Mouse (Mus musculus) myocyte (in vitro differentiated cells): ENCODE data around the gene Trpv4. TPM values are rescaled to one million over a fixed set of nuclear protein-coding genes. Genes with fewer than 3 reads are reported as not detected.

Experiments used
- H3K27me3 ChIP-seq: one replicate; pipeline ENCODE4 v1.6.1; 2011; ENCODE audit not compliant: control insufficient read depth, insufficient read depth, insufficient read length
- H3K36me3 ChIP-seq: one replicate; pipeline ENCODE4 v1.6.1; 2011; ENCODE audit not compliant: control insufficient read depth, insufficient read depth
- H3K4me2 ChIP-seq: one replicate; pipeline ENCODE4 v1.6.1; 2011; ENCODE audit warnings: low read depth, control low read depth
- H3K4me3 ChIP-seq: one replicate; pipeline ENCODE4 v1.5.1; 2011; ENCODE audit warnings: mild to moderate bottlenecking, control low read depth, moderate library complexity
- H3K79me2 ChIP-seq: one replicate; pipeline ENCODE4 v1.6.1; 2011; ENCODE audit not compliant: control insufficient read depth, insufficient read depth
- H3ac ChIP-seq: one replicate; pipeline ENCODE4 v1.6.1; 2011; ENCODE audit not compliant: control insufficient read depth, insufficient read length
- CEBPB ChIP-seq: IDR thresholded peaks from 2 replicates; pipeline ENCODE4 v1.6.1; 2011; ENCODE audit warnings: mild to moderate bottlenecking, moderate library complexity; ENCODE audit not compliant: poor library complexity, insufficient read depth, severe bottlenecking
- E2F4 ChIP-seq: IDR thresholded peaks from one replicate; pipeline ENCODE4 v1.6.1; 2011; ENCODE audit warnings: mild to moderate bottlenecking, control low read depth, moderate library complexity; ENCODE audit not compliant: insufficient read depth
- MAX ChIP-seq: IDR thresholded peaks from one replicate; pipeline ENCODE4 v1.6.1; 2011; ENCODE audit warnings: low read depth, mild to moderate bottlenecking, control low read depth
- MYOD1 ChIP-seq, 3 experiments: IDR thresholded peaks; one replicate each; pipeline ENCODE4 v1.6.1; 2011; ENCODE audit warnings: control low read depth in 2 of 3, low read depth in 2 of 3, mild to moderate bottlenecking in 2 of 3, moderate library complexity in 1 of 3; ENCODE audit not compliant: insufficient read length in 2 of 3, control insufficient read depth in 1 of 3
- MYOG ChIP-seq, 3 experiments: IDR thresholded peaks; one replicate each; pipeline ENCODE4 v1.6.1; 2011; ENCODE audit warnings: control low read depth in 2 of 3, low read depth in 2 of 3, mild to moderate bottlenecking in 2 of 3; ENCODE audit not compliant: insufficient read length in 2 of 3, control insufficient read depth in 1 of 3, insufficient read depth in 1 of 3
- POLR2A ChIP-seq: IDR thresholded peaks from one replicate; pipeline ENCODE4 v1.6.1; 2011; ENCODE audit warnings: low read depth, mild to moderate bottlenecking, control low read depth, moderate library complexity; ENCODE audit not compliant: insufficient read length
- POLR2AphosphoS2 ChIP-seq: IDR thresholded peaks from one replicate; pipeline ENCODE4 v1.6.1; 2011; ENCODE audit warnings: low read depth, control low read depth; ENCODE audit not compliant: insufficient read length
- REST ChIP-seq: IDR thresholded peaks from one replicate; pipeline ENCODE4 v1.6.1; 2011; ENCODE audit warnings: mild to moderate bottlenecking, control low read depth, moderate library complexity; ENCODE audit not compliant: insufficient read depth, insufficient read length
- SRF ChIP-seq: IDR thresholded peaks from one replicate; pipeline ENCODE4 v1.6.1; 2011; ENCODE audit warnings: low read depth; ENCODE audit not compliant: control insufficient read depth, insufficient read length
- TCF12 ChIP-seq: IDR thresholded peaks from one replicate; pipeline ENCODE4 v1.6.1; 2011; ENCODE audit warnings: mild to moderate bottlenecking, control low read depth; ENCODE audit not compliant: poor library complexity, insufficient read depth, severe bottlenecking
- TCF3 ChIP-seq: IDR thresholded peaks from one replicate; pipeline ENCODE4 v1.6.1; 2011; ENCODE audit warnings: low read depth, control low read depth; ENCODE audit not compliant: insufficient read length
- USF1 ChIP-seq: IDR thresholded peaks from one replicate; pipeline ENCODE4 v1.6.1; 2011; ENCODE audit warnings: low read depth, mild to moderate bottlenecking, control low read depth, moderate library complexity
- polyA plus RNA-seq: library from polyadenylated mRNA; unstranded; fragments of >200 nt; fragmentation: generic; extraction: Trizol; gene quantifications from one replicate; pipeline ENCODE4 v1.2.1, GENCODE M21; 2012; ENCODE audit warnings: missing spikeins

Gene Trpv4
- polyA plus RNA-seq, 1 experiment = 0.12 TPM

DNA sequence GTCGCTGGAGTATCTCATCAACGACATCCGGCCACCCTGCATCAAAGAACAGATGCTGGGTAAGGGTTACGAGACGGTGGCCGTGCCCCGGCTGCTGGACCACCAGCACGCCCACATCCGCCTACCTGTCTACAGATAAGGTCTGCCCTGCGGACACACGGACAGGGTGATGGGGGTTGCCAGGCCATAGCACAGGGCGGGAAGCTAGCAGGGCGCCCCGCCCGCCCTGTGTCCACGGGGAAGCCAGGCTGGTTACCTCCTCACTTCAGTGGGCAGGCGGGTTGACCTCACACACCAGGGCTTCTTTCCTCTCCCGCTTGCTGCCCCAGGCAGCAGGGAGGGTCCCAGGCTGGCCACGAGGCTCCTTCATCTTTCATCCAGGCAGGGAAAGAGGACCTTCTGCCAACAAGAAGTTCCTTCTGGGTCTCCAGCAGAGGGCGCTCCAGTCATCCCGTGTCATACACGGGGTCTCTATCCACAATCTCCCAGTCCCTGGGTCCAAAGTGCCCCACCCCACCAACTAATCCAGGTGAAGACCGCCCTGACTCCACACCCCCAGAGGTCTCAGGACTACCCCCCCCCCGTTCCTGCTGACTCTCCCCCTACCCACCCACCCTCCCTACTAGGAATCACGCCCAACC is 46.1 kb downstream of the Trpv4 start:
- Histone ChIP-seq H3ac (no peak overlapping the region), H3K4me2 (no peak overlapping the region), H3K4me3 (no peak overlapping the region), H3K27me3 (peaks cover 65% of the 10 kb centered on the region), H3K79me2 (no peaks in the 10 kb centered on the region), H3K36me3 (no peaks in the 10 kb centered on the region)
- no peak for TF ChIP-seq MYOD1 (IDR thresholded peaks at IDR 0.05; ENCODE audit: control insufficient read depth in 1 of 3, insufficient read length in 2 of 3, low read depth in 2 of 3)
- TF ChIP-seq REST = no peak
- TF ChIP-seq TCF12 = no peak
- TF ChIP-seq USF1 = no peak
- TF ChIP-seq E2F4 = no peak
- TF ChIP-seq CEBPB = no peak
- TF ChIP-seq MYOG (IDR thresholded peaks at IDR 0.05; ENCODE audit: control insufficient read depth in 1 of 3, insufficient read depth in 1 of 3, insufficient read length in 2 of 3, low read depth in 2 of 3) = no peak
- no peak for TF ChIP-seq TCF3

DNA sequence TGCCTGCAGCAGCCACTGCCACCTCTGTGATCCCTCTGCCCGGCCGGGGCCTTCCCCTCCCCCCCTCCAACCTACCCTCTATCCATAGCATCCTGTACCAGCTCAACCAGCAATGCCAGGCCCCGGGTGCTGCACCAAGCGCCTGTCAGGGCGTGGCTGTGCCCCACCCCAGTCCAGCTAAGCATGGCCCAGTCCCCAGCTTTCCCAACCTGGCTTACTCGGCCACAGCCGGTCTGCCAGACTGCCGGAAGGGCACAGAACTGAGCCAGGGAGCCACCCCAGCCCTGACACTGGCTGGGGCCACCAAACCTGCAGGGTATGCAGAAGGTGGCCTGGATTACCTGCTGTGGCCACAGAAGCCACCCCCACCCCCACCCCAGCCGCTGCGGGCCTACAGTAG is 47.0 kb downstream of the Trpv4 start:
- no peak overlapping the region for H3ac ChIP-seq
- H3K4me3 ChIP-seq = no peak overlapping the region
- H3K79me2 ChIP-seq = no peaks in the 10 kb centered on the region
- H3K4me2 ChIP-seq = no peak overlapping the region
- TF ChIP-seq MAX (no peak), USF1 (no peak), SRF (no peak), TCF3 (no peak), MYOG (IDR thresholded peaks at IDR 0.05; ENCODE audit: control insufficient read depth in 1 of 3, insufficient read depth in 1 of 3, insufficient read length in 2 of 3, low read depth in 2 of 3) (no peak), REST (no peak), POLR2A (no peak), TCF12 (no peak), MYOD1 (IDR thresholded peaks at IDR 0.05; ENCODE audit: control insufficient read depth in 1 of 3, insufficient read length in 2 of 3, low read depth in 2 of 3) (no peak), E2F4 (no peak), POLR2AphosphoS2 (no peak)
- peaks cover 73% of the 10 kb centered on the region for H3K27me3 ChIP-seq
- H3K36me3 ChIP-seq = no peaks in the 10 kb centered on the region

DNA sequence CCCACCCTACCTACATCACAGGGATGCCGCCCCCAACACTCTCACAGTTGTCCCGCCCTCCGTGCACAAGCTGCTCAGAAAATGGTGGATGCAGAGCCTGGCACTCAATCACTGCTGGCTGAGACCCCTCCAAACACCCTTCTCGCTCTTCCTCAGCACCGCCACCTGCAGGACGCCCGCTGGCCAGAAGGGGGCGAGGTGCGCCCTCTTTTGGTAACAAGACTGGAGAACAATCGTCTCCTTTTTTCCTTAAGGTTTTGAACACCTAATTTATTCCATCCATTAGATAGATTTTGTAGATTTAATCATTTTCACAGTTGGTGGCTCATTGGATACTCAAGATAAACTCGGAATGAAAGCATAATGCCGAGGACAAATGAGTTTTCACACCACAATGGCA is 49.7 kb downstream of the Trpv4 start:
- no peak overlapping the region for H3K4me2 ChIP-seq
- peaks cover 61% of the 10 kb centered on the region for H3K27me3 ChIP-seq

DNA sequence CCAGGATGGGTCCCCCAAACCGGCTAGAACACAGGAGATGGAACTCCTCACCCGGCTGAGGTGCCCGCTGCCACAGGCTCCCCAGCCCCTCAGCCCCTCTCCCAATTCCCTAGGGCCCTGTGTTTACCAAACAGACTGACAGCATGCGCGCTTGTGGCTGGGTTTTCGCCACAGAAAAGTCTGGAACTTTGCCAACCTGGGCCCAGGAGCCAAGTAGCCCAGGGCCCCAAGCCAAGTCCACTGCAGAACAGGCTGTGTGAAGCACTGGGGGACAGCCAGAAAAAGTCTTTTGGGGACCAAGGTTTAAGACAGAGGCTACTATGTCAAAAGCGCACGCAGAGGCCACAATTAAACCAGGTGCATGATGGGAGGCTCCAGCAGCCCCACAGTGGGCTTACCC is 50.6 kb downstream of the Trpv4 start:
- Histone ChIP-seq H3K79me2 (no peaks in the 10 kb centered on the region), H3K36me3 (no peaks in the 10 kb centered on the region), H3K27me3 (peaks cover 61% of the 10 kb centered on the region), H3ac (no peak overlapping the region), H3K4me3 (no peak overlapping the region), H3K4me2 (no peak overlapping the region)
- TF ChIP-seq TCF3 = no peak
- TF ChIP-seq POLR2A = no peak
- no peak for TF ChIP-seq SRF
- no peak for TF ChIP-seq E2F4
- TF ChIP-seq MYOD1 (IDR thresholded peaks at IDR 0.05; ENCODE audit: control insufficient read depth in 1 of 3, insufficient read length in 2 of 3, low read depth in 2 of 3) = no peak
- TF ChIP-seq POLR2AphosphoS2 = no peak
- TF ChIP-seq MAX = no peak
- TF ChIP-seq CEBPB = no peak
- TF ChIP-seq USF1 = no peak
- no peak for TF ChIP-seq TCF12
- no peak for TF ChIP-seq REST
- no peak for TF ChIP-seq MYOG (IDR thresholded peaks at IDR 0.05; ENCODE audit: control insufficient read depth in 1 of 3, insufficient read depth in 1 of 3, insufficient read length in 2 of 3, low read depth in 2 of 3)

More for the DNA sequence above, 49.7 kb downstream of the Trpv4 start:
- no peaks in the 10 kb centered on the region for H3K79me2 ChIP-seq
- H3ac ChIP-seq = no peak overlapping the region
- no peak for TF ChIP-seq MAX
- TF ChIP-seq USF1 = no peak
- TF ChIP-seq POLR2AphosphoS2 = no peak
- TF ChIP-seq E2F4 = no peak
- no peak for TF ChIP-seq TCF12
- TF ChIP-seq REST = no peak
- no peak overlapping the region for H3K4me3 ChIP-seq
- no peaks in the 10 kb centered on the region for H3K36me3 ChIP-seq

DNA sequence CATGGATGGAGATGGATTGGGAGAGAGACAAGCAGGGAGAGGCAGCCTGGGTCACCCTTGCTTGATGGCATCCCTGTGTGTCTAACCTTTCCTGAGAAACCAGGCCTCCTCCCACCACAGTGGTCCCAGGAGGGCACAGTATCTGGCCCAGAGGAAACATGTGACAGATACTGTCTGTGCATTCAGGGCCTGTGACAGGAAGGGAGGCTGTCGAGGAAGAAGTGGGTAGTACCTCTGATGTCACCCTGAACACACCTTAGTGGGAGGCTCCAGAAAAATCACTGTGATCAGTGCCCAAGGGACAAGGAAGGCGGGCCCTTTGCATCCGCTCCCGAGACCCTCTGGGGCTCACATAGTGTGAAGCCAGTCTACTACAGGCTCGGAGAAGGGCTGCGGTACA is 52.2 kb downstream of the Trpv4 start:
- no peak overlapping the region for H3ac ChIP-seq
- no peaks in the 10 kb centered on the region for H3K36me3 ChIP-seq
- TF ChIP-seq MAX = no peak
- no peak for TF ChIP-seq POLR2AphosphoS2
- TF ChIP-seq CEBPB = no peak
- no peak for TF ChIP-seq REST
- TF ChIP-seq TCF3 = no peak
- no peak for TF ChIP-seq MYOD1 (IDR thresholded peaks at IDR 0.05; ENCODE audit: control insufficient read depth in 1 of 3, insufficient read length in 2 of 3, low read depth in 2 of 3)
- no peak for TF ChIP-seq MYOG (IDR thresholded peaks at IDR 0.05; ENCODE audit: control insufficient read depth in 1 of 3, insufficient read depth in 1 of 3, insufficient read length in 2 of 3, low read depth in 2 of 3)
- TF ChIP-seq POLR2A = no peak
- no peak for TF ChIP-seq TCF12
- TF ChIP-seq SRF = no peak
- TF ChIP-seq E2F4 = no peak
- H3K27me3 ChIP-seq = peaks cover 64% of the 10 kb centered on the region
- H3K79me2 ChIP-seq = no peaks in the 10 kb centered on the region
- no peak overlapping the region for H3K4me3 ChIP-seq
- no peak overlapping the region for H3K4me2 ChIP-seq
